ENCODE assay signal across 8 mouse cellular contexts in genomic region chr9:57762563-57762991, GRCm38 (mm10). TPM values are rescaled to one million over a fixed set of nuclear protein-coding genes. Genes with fewer than 3 reads are reported as not detected.
DNase-seq lines count a peak whose midpoint lies in the region; ATAC-seq and TF ChIP-seq lines count a peak whose summit lies in the region.

No protein-coding gene starts in this region.

- WGBS in spleen, adult 2 months = 15% methylated on average over 6 of the region's 6 CpGs
- WGBS in intestine, embryonic 16.5 days = 46% methylated on average over 6 of the region's 6 CpGs
- WGBS in neural tube, embryonic 14.5 days = 60% methylated on average over 6 of the region's 6 CpGs

- intact Hi-C loops in gastrocnemius, postnatal 14 days (cut with DNase I; ENCODE audit: low total_unique reads) = no loop called here

- H3K27me3 ChIP-seq in spleen, adult 2 months (ENCODE audit: control insufficient read depth, insufficient read depth, low read length) = no peaks in the 10 kb centered on the region
- no peaks in the 10 kb centered on the region for H3K27me3 ChIP-seq in intestine, embryonic 16.5 days (replicated peaks; ENCODE audit: control insufficient read depth, insufficient read depth, low read length)
- no peaks in the 10 kb centered on the region for H3K27me3 ChIP-seq in neural tube, embryonic 14.5 days (ENCODE audit: control insufficient read depth, insufficient read depth, low read length)

- H3K4me1 ChIP-seq in spleen, adult 2 months (ENCODE audit: control insufficient read depth, insufficient read depth, insufficient read length) = peaks cover 22% of the 10 kb centered on the region
- peaks cover 27% of the 10 kb centered on the region for H3K4me1 ChIP-seq in intestine, embryonic 16.5 days (ENCODE audit: control insufficient read depth, insufficient read depth, low read length)
- peaks cover 28% of the 10 kb centered on the region for H3K4me1 ChIP-seq in neural tube, embryonic 14.5 days (ENCODE audit: control insufficient read depth, insufficient read depth, low read length)

- TF ChIP-seq CTCF in spleen, adult 2 months (IDR thresholded peaks at IDR 0.05; ENCODE audit: extremely low read depth, insufficient read depth, insufficient read length, insufficient replicate concordance) = peak; percentile 34; the same call in 1 of the 2 replicates

- peak overlapping the region; percentile 12; the same call in 1 of the 2 replicates for H3K27ac ChIP-seq in spleen, adult 2 months (ENCODE audit: insufficient read depth, low read length)
- no peak overlapping the region for H3K27ac ChIP-seq in intestine, embryonic 16.5 days (ENCODE audit: low read length)
- H3K27ac ChIP-seq in neural tube, embryonic 14.5 days (ENCODE audit: low read depth, low read length) = no peak overlapping the region

- H3K36me3 ChIP-seq in spleen, adult 2 months (ENCODE audit: control insufficient read depth, insufficient read depth, low read length) = peaks cover 33% of the 10 kb centered on the region
- peaks cover 21% of the 10 kb centered on the region for H3K36me3 ChIP-seq in intestine, embryonic 16.5 days (ENCODE audit: control insufficient read depth, insufficient read depth, low read length)
- H3K36me3 ChIP-seq in neural tube, embryonic 14.5 days (ENCODE audit: control insufficient read depth, insufficient read depth, low read length) = peaks cover 34% of the 10 kb centered on the region

- H3K9me3 ChIP-seq in intestine, embryonic 16.5 days (ENCODE audit: control insufficient read depth, low read length) = no peaks in the 10 kb centered on the region
- H3K9me3 ChIP-seq in neural tube, embryonic 14.5 days (ENCODE audit: control insufficient read depth, low read length) = no peaks in the 10 kb centered on the region

- ATAC-seq in intestine, embryonic 16.5 days = no peak
- no peak for ATAC-seq in neural tube, embryonic 14.5 days (ENCODE audit: low read depth)

- peak overlapping the region; percentile 4; the same call in 1 of the 2 replicates for H3K4me3 ChIP-seq in spleen, adult 2 months (ENCODE audit: extremely low read depth, insufficient read depth, insufficient read length)
- peak overlapping the region; percentile 11; the same call in 1 of the 2 replicates for H3K4me3 ChIP-seq in intestine, embryonic 16.5 days (ENCODE audit: low read length)
- H3K4me3 ChIP-seq in neural tube, embryonic 14.5 days (ENCODE audit: low read depth, low read length) = no peak overlapping the region

- H3K9ac ChIP-seq in intestine, embryonic 16.5 days (ENCODE audit: low read depth, low read length) = peak overlapping the region; percentile 25; the same call in 1 of the 2 replicates
- no peak overlapping the region for H3K9ac ChIP-seq in neural tube, embryonic 14.5 days (replicated peaks; ENCODE audit: low read depth, low read length)

- peak in 1 of 2 experiments; percentile 33 for DNase-seq in spleen, adult 2 months (ENCODE audit: low read depth in 1 of 2, low spot score in 2 of 2)
- no peak for DNase-seq in spleen, postnatal 14 days (ENCODE audit: low spot score in 2 of 2)
- peak; percentile 88 for DNase-seq in cerebellum, adult 9-11 months
- DNase-seq in gastrocnemius, postnatal 14 days = peak; percentile 40
- DNase-seq in lung, adult 18-20 months = peak; percentile 70 to 73
- DNase-seq in right cerebral cortex, postnatal 4 days = no peak

- peak overlapping the region; percentile 89 for H3K4me2 ChIP-seq in intestine, embryonic 16.5 days (ENCODE audit: low read depth, low read length)
- 0 out of 2 replicates have a peak overlapping the region, but pooled peaks have one; percentile 99 for H3K4me2 ChIP-seq in neural tube, embryonic 14.5 days (ENCODE audit: low read depth, low read length)

- no peak for TF ChIP-seq POLR2A in spleen, adult 2 months (IDR thresholded peaks at IDR 0.05; ENCODE audit: low read depth, low read length)

RNA-seq across cellular contexts. Expression of gene Clk3, which starts 3.1 kb away (rescaled TPM):
- 99.1 and 117 TPM in 2 replicates for polyA plus RNA-seq in spleen, adult 2 months (2012; rRNA removed)
- total RNA-seq in gastrocnemius, postnatal 14 days (2021) = 10 to 100 TPM; 36.2 to 36.5 TPM
- 55.6 and 63.1 TPM in 2 replicates for polyA plus RNA-seq in intestine, embryonic 16.5 days (2015; fragmentation: Nextera tagmentation; extraction: Ambion mirVana)
- 58.5 and 64.6 TPM in 2 replicates for polyA plus RNA-seq in neural tube, embryonic 14.5 days (2014; fragmentation: Nextera tagmentation; extraction: Ambion mirVana)

RNA-seq across cellular contexts. Expression of gene Edc3, which starts 54.2 kb away (rescaled TPM):
- polyA plus RNA-seq in spleen, adult 2 months (2012; rRNA removed) = 9.9 and 11.2 TPM in 2 replicates
- total RNA-seq in gastrocnemius, postnatal 14 days (2021) = 1 to 10 TPM; 6.4 to 6.7 TPM
- 27.6 and 28.4 TPM in 2 replicates for polyA plus RNA-seq in intestine, embryonic 16.5 days (2015; fragmentation: Nextera tagmentation; extraction: Ambion mirVana)
- 21.9 and 26.3 TPM in 2 replicates for polyA plus RNA-seq in neural tube, embryonic 14.5 days (2014; fragmentation: Nextera tagmentation; extraction: Ambion mirVana)

Comparison
In these comparisons a context has a peak if more than half of its experiments do, and no peak if none do; other contexts are left out.
1. DNase-seq: peak in cerebellum, adult 9-11 months (single experiment), gastrocnemius, postnatal 14 days (single experiment) and lung, adult 18-20 months (2 of 2); none in spleen, postnatal 14 days (0 of 2) and right cerebral cortex, postnatal 4 days (single experiment).